Mouse (Mus musculus) spleen, embryonic (tissue): ENCODE data around the gene Abhd17b.
"Not testable (repeated sequence)": the region's sequence is repeated elsewhere in the genome, so short reads cannot be mapped to it uniquely, and the experiment has no call there.

Experiments used
- CTCF ChIA-PET: fragments of 350-600 bp; sonication (Branson Sonifier 250); formaldehyde crosslinking; loops from one replicate; lab custom pipeline; 2022; lab: Charles Lee

Gene Abhd17b

DNA sequence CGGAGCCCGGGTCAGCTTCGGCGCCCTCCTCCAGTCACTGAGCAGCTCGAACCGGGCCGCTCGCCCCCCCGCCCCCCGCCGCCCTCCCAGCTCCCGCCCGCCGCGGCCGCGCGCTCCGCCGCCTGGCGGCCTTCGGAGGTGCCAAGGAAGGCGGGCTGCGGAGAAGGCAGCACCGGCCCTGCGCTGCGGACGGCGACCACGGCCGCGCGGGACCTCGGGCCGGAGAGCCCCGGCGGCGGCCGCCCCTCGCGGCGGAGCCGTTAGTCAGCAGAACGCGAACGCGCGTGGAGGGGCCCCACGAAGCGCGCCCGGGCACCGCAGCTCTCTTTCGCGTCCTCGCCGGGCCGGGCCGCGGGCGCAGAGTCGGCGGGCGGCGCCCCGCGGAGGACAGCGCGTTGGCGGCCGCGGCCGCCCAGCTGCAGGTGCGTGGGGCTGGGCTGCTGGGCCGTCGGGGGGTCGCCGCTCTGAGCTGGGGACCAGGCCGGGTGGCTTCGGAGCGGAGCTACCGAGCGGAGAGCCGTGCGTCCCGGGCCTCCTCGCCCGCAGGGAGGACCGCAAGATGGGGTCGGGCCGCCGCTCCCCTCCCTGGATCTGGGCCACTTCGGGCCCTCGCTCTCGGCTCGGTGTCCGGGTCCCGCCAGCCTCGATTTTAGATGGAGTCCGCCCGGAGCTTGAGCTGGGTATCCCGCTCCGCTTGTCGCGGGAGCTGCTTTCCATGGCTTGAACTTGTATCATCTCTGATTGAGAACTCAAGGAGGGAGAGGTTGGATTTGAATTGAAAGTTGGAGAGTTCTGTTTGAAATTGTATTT is at the start of gene Abhd17b:
TSS of gene Abhd17b (plus strand) at position 14 of the 810 bp plus-strand sequence.
- CTCF ChIA-PET, result interaction anchor here (0.7 to 1.3 kb wide), 2 partner anchors 49 to 91 kb away, joined by 4 read pairs; no protein-coding TSS in a partner anchor

DNA sequence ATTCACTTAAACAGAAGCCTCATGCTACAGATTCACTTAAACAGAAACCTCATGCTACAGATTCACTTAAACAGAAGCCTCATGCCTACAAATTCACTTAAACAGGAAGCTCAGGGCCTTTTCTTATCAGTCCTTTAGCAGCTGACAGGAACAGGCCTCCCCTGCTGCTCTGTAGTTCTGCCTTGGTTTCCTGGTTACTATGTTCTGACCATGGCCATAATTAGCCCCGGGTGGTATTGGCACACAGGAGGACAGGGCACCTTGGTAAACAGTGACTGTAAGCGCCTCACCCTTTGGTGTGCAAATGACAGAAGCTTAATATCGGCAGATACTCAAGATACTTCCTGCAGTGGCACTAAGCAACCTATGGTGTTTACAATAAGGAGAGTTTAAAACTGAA is 49.1 kb upstream of the Abhd17b start:
- CTCF ChIA-PET, result interaction anchor here (0.6 to 1.0 kb wide), 3 partner anchors 9 to 221 kb away, joined by 3 to 11 read pairs (median 4); partner anchors contain the start of gene Abhd17b

DNA sequence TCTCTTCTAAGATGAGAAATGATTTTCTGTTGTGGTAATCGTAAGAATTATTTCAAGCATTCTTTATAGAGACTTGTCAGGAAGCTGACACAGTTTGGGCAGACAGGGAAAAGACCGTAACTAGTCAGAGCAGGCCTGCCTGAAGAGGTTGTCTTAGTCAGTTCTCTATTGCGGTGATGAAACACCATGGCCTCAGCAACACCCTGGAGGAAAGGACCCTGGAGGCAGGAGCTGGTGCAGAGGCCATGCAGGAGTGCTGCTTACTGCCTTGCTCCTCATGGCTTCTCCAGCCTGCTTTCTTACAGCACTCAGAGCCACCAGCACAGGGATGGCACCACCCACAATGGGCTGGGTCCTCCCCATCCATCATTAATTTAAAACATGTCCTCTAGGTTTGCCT is 47.7 kb upstream of the Abhd17b start:
- CTCF ChIA-PET, result interaction anchor here (1.1 kb wide), 1 partner anchor 26 kb away, joined by 3 read pairs; no protein-coding TSS in a partner anchor

DNA sequence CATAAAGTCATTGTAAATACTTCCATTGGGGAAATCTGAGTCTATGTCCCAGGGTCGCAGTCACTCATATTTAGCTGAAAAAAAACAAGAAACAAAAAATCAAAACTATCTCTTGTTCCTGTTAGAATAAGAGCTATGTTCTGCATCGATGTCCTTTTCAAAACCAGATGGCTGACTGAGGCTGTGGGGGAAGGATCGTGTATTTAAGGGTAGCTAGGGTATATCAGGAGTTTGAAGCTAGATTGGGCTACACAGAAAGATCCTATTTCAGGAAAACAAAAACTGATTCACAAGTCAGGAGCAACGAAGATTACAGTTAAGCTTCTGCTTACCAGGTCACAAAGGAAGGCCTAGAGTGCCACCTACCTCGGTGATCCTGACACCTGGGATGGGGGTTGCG is 42.7 kb upstream of the Abhd17b start:
- CTCF ChIA-PET, result no interaction called here

DNA sequence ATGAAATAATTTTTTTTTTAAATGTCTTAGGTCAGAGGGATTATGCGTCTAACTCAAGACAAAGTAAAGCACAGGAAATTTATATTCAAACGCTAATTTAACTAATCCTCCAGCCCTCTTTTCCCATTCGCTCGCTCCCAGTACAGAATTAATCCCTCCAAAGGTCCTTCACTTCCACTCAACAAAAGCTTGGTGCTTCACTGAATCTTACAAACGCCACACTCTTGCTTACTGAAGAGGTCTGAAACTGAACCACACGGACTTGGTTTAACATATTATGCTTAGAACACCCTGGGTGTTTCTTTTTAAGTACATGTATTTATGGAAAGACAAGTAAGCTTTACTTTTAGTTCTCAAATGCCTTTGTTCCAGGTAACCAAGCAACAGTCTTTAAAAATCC is 41.7 kb upstream of the Abhd17b start:
- CTCF ChIA-PET, result interaction anchor here (0.6 kb wide), 1 partner anchor 142 kb away, joined by 3 read pairs; no protein-coding TSS in a partner anchor

DNA sequence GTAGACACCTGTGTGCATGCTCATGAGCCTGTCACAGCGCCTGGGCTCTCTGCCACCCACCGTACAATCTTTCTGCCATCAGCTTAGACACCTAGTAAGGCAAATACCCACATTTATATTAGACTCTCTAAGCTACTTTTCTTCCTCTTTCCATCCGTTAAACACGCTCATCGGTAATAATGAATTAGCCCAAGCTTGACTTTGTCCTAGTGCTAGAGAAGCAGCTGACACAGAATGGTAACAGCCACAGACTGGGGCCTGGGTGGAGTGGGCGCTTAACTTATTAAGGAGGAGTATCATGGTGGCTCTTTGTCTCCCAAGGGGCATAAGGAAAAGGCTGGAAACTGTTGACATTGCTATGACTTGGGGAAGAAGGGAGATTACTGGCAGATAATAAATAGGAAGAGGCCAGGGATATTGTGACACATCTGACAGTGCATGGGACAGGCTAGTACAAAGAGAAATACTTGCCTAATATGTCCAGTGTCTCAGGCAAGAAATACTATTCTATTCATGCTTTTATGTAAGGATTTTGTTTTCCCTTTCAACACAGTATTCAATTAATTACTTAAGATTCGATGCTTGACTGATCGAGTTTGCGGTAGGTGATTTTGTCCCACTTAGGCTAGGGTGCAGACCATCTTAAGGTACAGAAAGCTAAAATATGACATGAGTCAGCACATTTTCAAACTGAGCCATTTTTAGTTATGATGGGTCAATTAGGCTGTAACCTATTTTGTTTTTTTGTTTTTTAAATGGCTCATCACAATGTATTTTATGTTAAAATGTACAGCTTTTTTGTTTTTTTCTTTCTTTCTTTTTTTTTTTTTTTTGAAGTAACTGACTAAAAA is 41.0 kb upstream of the Abhd17b start:
- CTCF ChIA-PET, result interaction anchor here (0.6 kb wide), 1 partner anchor 143 kb away, joined by 3 read pairs; no protein-coding TSS in a partner anchor

DNA sequence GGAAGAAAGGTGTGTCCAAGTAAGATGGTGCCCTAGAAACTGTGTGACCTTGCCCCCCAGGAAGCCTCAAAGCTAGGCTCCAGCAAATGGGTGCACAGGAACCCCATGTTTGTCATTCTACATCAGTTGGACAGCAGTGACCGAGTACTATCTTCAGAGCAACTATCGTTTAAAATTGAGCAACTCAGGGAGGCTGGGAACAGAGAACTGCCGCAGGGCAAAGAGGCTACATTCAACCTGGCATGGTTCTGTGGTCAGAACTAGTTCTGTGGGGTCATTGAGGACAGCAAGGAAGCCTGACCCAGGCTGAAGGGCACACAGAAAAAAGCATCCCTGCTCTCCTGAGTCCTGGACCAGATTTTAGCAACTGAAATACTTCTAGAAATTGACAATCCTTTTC is 37.2 kb upstream of the Abhd17b start:
- CTCF ChIA-PET, result interaction anchor here (0.6 kb wide), 1 partner anchor 37 kb away, joined by 3 read pairs; no protein-coding TSS in a partner anchor

DNA sequence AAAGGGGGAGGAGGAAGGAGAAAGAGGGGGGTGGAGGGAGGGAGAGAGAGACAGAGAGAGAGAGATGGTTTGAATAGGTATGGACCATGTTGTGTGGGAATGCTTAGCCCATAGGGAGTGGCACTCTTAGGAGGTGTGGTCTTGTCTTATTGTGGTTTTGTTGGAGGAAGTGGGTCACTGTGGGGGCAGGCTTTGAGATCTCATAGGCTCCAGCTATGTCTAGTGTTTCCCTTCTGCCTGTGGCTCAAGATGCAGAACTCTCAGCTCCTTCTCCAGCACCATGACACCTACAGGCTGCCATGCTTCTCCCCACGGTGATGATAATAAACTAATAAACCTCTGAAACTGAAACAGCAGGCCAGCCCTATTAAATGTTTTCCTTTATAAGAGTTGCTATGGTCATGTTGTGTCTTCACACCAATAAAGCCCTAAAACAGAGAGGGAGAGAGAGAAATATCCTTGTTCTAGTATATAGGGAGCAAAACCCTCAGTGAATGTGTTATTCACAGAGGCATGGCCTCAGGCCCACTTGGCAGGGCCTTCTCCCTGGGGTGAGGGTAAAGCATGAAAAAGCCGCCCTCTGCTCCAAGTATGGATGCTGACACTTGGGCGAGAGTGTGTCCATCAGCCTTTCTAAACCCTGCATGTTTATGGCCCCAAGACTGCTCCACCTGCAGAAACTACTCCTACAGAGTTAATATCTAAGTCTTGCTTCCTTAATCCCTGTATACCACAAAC is 29.4 kb upstream of the Abhd17b start:
- CTCF ChIA-PET, result no interaction called here

DNA sequence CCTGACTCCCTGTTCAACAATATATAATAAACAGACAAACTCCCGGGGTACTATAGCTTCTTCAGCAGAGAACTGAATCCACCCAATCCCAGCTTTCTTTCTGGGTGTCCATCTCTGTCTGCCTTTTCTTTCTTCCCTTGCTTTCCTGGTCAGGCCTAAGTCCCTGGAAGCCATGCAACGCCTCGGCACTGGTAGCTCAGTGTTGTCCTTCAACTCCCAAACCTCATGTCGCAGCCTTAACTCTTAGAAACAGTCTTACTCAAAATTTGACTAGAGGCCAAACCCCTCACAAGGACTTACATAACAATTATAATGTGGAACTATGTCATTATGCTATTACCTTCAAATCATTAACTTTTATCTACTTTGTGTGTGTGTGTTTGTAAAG is 28.8 kb upstream of the Abhd17b start:
- CTCF ChIA-PET, result no interaction called here

DNA sequence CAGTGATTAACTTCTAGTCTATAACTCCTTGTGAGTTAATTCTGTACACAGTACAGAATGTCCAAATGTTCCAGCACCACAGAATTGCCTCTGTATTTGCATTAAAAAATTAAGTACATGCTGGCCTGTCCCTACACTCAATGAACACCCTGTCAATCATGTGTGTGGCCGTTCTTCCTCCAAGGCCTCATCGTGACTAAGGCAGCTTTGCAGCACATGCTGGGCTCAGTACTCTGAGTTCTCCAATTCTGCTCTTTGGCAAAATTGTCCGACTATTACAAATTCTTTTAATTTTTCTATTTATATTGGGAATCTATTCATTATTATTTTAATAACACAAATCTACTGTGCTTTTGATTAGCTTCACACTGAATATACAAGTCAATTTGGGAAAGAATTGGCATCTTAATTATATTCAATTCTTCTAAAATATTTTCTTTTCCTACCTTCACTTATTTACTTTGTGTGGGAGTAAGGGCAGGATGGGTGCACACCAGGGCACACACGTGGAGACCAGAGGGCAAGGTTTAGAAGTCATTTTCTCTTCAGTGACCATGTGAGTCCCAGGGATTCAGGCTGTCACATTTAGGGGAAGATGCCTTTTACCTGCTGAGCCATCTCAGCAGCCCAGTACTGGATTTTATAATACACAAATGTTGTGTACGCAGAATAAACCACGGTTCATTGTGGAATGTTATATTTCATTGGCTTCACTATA is 26.6 kb upstream of the Abhd17b start:
- CTCF ChIA-PET, result no interaction called here

DNA sequence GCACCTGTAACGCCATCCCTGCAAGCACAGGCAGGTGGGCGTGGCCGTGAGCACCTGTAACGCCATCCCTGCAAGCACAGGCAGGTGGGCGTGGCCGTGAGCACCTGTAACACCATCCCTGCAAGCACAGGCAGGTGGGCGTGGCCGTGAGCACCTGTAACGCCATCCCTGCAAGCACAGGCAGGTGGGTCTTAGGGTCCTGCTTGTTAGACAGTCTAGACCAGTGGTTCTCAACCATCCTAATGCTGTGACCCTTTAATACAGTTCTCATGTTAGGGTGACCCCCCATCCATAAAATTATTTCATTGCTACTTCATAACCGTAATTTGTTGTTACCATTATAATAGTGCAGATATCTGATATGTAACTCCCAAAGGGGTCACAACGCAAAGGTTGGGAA is 24.5 kb upstream of the Abhd17b start:
- CTCF ChIA-PET, result not testable (repeated sequence)

DNA sequence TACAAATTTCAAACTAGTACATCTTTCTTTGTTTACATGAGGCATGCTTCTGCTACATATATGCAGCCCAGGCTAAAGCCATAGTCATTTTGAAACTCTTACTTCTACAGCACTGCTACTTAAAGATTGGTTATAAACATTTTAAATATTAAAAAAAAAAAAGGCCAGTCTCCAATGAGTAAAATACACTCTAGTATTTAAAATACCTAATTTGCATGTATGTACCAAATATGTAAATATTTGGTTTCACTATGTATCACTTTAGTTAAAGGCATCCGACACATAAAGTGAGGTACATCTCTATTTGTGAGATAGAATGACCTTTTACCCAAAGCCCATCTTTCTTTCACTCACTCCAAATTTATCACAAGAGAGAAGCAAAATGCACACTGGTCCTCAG is 24.0 kb upstream of the Abhd17b start:
- CTCF ChIA-PET, result no interaction called here

DNA sequence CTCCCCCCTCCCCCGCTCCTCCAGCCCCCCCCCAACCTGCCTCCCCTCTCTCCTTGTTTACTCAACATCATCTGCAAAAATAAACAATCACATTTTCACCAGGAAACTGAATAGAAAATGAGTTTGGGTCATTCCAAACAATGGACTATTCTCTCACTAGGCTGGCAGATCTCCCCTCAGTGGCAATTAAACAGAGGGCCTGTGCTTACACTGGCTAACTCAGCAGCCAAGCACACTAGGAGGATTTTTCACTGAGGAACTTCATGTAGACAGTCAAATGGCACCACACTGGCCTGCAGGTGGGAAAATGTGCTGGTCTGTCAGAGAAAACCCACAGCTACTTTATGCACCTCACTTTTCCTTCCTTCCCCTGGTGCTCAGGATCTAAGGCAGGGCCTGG is 23.5 kb upstream of the Abhd17b start:
- CTCF ChIA-PET, result no interaction called here

DNA sequence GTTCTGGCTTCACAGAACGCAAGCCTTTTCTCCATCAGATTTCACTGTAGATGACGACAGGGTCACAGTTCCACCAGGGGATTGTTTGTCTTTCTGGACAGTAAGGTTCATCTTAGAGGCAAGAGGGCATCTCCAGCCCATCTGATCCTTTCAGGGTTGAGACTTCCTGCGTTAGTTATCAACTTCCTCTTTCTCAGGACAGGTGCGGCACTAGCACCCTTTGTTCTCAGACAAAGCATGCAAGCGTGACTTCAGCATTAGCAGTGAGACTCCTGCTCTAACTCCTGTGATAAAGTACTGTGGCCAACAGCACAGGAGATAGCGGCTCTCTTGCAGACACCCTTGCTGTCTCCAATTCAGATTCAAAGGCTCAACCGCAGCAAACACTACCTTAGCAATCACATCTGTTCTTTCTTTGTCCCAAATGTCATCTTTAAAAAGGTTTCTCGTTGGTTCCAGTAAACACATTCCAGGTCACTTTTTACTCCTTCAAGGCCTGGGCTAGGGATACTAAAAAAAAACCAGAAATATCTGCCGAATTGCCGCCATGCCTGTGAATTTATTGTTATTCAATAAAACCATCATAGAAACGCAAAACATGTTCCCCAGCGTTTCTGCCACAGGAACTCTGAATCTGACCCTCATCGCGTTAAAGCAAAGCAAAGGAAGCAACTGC is 22.2 kb upstream of the Abhd17b start:
- CTCF ChIA-PET, result interaction anchor here (0.6 to 0.9 kb wide), 2 partner anchors 25 to 47 kb away, joined by 3 to 4 read pairs; no protein-coding TSS in a partner anchor

DNA sequence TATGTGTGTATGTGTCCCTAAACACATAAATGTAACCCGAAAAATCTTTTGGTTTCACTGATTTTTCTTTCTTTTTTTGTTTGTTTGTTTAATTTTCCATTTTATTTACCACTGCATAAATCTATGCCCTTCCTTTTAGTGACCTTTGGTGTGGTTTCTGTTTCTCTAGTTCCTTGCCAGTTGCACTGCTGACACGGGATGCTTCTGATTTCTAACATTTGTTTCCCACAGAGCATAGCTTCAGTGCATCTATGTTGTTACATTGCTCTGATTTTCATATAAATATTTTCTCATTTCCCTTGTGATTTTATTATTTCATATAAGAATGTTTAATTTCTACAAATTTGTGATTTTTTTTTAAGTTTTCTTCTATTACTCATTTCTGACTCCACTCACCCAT is 17.6 kb upstream of the Abhd17b start:
- CTCF ChIA-PET, result interaction anchor here (0.7 to 1.8 kb wide), 2 partner anchors 8 to 141 kb away, joined by 3 read pairs; no protein-coding TSS in a partner anchor

DNA sequence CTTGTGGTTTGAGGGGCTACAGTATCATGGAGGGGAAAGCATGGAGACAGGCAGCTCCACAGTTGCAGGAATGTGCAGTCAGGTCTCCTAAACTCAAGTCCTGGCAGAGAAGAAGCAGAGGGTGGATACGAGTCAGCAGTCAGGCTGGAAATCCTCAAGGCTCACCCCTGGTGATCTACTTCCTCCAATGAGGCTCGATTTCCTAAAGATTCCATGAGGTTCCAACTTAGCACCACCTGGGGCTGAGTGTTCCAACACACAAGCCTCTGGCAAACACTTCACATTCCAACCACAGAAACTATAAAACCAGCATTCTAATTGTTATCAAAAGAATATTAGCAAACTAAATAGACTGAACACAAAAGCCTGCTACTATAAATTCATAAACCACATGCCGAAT is 16.1 kb upstream of the Abhd17b start:
- CTCF ChIA-PET, result no interaction called here

DNA sequence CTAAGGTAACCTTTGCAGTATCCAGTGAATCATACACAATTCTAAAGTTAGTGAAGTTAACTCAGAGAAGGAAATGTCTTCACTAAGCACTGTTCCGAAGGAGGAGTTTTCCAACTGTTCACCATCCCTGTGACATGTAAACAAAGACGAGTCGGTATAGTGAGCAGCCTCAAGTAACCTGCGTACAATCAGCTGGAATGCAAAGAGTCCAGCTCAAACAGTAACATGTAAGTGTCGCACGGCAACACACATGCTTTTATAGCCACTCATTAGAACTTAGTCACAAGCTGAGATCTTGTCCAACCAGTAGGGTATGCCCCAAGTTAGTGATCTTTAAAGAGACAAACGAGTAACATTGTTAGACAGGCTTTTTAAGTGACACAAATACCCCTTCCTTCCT is 15.3 kb upstream of the Abhd17b start:
- CTCF ChIA-PET, result no interaction called here

DNA sequence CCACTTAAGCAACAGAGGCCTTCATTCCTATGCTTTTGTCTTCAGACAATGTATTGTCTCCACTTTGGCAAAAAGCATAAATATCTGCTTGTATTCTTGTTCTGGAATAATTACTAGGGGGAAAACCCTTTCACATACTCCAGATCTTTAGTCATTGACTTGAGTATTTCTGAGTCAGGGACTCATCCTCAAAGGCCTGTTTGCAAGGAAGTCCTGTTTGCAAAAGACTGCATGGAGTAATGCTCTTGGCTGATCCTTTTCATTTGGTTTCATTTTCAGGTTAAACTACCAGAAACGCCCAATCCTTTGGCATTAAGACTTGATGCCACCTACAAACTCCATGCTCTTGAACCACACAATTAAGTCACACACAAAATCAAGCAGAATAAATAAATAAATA is 9.1 kb upstream of the Abhd17b start:
- CTCF ChIA-PET, result interaction anchor here (0.6 kb wide), 2 partner anchors 9 to 110 kb away, joined by 3 to 4 read pairs; no protein-coding TSS in a partner anchor

DNA sequence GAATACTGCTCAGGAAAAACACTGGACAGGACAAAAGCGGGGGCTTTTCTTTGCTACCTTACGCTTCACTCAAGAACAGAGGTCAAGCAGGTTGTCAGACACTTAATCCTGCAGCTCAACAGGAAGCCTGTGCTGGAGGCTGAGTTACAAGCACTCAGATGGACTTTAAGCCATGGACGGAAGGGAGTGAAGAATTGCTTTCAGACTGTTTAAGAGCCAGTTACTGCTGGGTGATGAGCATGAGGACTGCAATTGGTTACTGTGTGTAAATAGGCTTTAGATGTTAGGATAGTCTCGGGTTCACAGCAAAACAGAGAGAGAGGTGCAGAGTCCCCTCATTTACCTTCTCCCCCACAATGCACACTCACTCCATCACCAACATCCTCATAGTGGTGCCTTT is 7.7 kb upstream of the Abhd17b start:
- CTCF ChIA-PET, result no interaction called here

DNA sequence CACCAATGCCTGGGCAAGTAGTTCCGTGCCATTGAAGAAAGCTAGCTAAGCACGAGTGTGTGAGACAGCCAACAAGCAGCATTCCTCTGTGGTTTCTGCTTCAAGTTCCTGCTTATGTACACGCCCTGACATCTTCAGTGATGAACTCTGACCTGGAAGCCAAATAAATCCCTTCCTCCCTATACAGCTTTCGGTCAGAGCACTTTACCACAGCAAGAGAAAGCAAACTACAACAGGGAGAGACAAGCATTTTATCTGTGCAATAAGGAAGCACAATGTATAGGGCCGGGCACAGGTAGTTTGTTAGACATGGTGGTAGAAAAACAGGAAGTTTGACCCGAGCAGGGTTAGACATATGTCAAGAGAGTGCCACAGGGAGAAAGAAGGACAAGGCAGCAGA is 6.8 kb upstream of the Abhd17b start:
- CTCF ChIA-PET, result interaction anchor here (0.7 kb wide), 1 partner anchor 58 kb away, joined by 3 read pairs; no protein-coding TSS in a partner anchor
